Mouse (Mus musculus) embryo, embryonic 11 days (tissue): Measurements from ENCODE around the gene Mtx2.

Source experiments
- DNase-seq: peaks from one replicate; pipeline ENCODE4 v3.0.0-alpha.2; 2015

The Mtx2 gene

DNA sequence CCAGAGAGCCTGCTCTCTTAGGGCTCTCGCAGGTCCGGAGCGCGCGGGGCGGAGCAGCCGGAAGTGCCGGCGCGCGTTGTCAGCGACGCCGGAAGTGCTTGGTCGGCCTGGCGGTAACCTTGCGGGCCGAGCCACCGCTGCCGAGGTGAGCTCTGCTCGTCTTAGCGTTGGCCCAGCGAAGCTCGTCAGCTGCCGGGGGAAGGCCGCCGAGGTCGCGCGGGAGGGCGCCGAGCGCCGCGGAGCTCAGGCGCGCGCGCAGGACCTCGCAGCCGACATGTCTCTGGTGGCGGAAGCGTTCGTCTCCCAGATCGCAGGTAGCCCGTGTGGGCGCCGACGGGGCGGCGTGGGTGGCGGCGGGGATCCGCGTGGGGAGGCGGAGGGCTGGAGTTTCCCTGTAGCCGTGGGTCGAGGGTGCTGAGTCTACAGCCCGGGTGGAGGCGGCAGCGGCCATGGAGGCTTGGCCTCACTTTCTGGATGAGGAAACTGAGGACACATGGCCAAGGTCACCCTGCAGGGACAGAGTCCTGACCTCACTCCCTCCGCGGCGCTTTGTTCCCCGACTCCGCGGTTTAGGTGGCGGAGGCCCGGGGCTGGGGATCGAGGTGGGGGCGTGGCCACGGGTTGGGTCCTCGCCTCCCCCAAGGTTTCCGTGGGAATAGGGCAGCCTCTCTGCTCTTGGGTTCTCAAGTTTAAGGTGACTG lies at the start of gene Mtx2:
Gene Mtx2, plus strand, starts transcription at position 74 of the 701 bp plus-strand sequence.
- peak; percentile 93 for DNase-seq

DNA sequence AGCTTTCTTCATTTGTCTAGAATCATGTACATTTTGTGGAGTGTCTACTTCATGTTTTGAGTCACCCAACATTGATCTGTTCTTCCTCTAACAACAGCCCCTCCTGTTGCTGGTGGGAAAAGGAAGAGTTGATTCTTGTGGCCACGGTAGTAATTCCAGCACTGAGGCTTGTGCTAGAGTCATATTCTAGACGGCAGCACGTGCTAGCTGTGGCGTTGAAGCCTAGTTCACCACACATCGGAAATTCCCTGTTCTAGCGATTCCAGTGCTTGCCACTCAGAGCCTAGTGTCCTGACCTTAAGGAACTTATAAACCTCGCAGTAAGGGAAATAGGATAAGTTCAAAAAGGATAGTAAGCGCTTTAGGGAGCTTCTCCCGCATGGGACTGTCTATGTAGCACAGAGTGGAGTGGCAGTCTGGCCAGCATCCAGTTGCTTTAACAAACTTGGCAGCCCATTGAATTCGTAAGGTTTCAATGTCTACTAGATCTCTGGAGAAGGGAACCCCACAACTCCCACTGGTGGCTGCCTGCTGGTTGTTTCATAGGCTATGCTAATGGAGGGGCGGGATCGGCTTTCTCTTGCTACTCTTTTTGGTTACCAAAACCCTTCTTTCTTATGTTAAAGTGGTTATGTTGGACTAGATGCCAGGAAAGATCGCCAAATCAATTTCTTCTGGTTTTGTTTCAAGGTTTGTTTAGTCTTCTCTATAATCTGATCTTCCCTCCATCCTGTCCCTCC lies 47.9 kb upstream of the Mtx2 start:
- DNase-seq = no peak

DNA sequence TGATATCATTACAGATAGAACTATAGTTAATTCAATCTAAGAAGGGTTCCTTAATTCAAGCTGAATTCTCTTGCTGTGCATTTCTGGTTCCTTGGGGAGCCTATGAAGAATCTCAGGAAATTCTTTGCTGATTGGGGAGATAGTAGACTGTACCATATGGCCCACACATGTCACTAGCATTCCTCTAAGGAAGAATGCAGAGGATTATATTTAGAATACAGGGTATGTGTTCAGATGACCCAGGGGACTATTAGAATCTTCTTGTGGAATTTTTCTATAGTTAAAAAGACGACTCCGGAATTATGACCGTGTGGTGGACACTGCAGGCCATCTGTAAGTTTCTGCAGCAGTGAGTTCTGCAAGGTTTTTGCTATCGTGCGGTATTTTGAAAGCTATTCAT lies 44.2 kb upstream of the Mtx2 start:
- DNase-seq = peak; percentile 17

DNA sequence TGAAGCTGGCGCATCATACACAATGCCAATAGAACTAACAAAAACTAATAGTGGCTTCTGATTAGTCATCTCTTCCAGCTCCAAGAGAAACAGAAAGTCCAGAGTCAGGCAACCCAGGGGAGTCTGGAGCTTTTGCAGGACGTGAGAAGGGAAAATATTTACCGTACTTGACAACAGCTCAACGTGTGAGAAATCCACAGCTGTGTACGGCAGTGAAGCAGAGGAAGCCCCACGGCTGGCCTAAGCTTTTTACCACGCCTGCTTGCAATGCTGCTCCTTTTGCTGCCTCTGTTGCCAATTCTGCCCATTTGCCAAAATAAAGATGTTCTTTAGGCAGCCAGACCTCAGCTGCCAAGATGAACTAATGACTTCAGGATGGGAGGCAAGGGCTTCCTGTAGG lies 30.1 kb upstream of the Mtx2 start:
- no peak for DNase-seq

DNA sequence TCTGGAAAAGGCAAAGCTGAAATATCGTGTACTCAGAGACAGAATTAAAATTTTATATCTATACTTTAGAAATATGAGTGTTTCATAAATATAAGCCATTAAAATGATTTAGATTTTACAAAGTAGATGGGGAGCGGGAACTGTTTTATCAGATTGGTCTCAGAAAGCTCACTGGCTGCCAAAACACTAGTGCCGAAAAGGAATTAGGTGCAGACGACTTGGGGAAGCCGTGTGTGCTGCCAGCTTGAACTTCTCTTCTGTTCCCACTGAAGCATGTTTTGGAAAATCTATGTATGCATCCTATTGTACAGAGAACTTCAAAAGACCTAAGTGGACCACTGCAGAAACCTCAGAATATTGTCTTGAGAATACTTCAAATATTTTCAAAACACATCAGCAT lies 17.2 kb upstream of the Mtx2 start:
- DNase-seq = no peak

DNA sequence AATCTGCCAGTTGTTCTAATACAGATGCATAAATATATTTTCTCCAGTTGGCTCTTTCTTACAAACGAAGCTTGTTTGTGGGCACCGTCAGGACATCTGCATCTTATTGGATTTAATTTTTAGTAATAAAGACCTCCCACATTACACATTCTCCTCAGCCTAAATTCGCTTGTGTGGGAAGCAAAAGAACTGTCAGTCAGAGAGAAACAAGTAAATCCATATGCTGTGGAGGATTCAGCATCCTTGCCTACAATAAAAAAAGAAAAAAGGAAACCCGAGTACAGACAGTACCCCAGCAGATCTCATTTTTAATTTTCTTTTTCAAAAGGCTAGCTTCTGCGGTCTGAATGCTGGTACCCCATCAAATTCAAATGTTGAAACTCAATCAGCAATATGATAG lies 2.9 kb upstream of the Mtx2 start:
- no peak for DNase-seq

DNA sequence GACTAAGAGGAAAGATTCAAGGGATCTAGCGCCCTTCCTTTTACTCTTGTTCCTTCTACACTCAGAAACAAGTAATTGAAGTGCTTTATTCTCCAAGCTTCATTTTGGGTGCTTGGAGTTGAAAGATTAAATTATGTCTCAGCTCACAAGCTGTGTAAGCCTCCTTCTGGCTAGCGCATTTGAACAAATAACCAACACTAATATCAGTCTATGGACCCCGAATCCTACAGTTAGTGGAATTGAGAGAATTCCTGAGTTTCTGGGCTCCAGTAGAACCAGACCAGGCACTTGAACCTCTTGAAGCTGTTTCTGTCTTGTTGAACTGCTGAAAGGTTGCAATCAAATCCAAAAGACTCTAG lies 253 bp upstream of the Mtx2 start:
- no peak for DNase-seq

DNA sequence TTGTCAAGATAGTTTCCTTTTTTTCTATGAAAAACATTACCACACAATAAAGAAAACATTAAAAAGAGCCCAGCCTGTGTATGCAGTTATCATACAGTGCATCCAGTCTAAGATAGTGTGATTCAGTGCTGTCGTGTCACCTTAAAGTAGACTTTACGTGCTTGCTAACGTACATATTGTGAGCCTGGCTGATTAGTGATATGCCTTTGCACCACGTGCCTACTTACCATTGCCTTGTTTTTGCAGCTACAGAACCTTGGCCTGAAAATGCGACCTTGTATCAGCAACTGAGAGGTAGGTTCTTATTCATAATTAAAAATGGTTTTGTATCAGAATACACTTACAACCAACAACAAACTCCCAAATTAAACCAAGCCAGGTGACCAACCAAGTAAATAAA lies 21.4 kb downstream of the Mtx2 start:
- DNase-seq = no peak

DNA sequence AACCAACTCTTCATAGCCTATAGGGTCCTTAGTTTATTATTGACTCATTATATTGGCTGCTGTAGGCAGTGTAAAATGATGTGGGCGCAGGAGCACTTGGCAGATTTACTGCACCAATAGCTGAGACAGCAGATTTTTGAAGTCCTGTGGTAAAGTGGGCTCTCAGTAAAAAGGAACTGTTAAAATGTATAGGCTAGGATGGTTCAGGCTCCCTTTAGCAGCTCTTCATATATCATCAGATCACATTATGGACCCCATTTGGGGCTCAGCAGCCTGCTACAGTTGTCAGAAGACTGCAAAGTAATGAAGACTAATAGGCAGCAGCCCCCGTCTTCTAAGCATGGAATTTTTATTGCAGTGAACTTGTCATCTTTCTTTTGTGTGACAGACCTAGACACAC lies 21.9 kb downstream of the Mtx2 start:
- DNase-seq = peak; percentile 43

DNA sequence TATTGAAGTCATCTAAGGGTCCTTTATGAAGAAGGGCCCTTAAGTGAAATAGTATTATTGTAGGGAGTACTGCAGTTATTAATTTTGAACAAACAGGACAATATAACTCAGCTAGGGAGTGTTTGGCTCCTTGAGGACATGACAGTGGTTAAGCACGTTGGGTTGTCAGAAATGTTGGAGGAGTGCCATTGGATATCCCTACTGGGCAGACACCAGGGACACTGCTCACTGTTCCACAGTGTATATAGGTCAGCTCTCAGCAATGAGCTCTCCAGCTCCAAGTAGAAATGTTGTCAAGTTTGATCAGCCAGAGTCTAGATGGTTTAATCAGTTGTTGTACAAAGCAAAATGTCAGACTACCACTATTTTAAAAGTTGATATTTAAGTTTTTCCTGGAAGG lies 24.4 kb downstream of the Mtx2 start:
- DNase-seq = no peak

DNA sequence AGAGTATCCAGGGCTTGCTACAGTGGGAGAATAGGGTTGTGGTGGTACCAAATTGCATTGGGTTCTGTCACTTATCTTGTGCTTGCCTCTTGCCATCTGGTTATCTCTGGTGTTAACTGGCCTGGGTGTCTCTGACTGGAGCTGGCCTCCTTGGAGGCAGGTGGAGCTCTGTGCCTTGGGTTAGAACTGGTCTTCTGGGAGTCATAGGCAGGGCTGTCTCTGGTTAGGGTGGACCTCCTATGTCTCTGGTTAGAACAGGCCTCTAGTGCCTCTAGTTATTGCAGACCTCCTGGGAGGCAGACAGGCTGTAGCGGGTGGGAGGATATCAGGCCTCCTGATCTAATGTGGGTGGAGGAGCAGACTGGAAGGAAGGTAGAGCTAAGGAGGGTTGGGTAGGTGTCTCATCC lies 36.5 kb downstream of the Mtx2 start:
- no peak for DNase-seq

DNA sequence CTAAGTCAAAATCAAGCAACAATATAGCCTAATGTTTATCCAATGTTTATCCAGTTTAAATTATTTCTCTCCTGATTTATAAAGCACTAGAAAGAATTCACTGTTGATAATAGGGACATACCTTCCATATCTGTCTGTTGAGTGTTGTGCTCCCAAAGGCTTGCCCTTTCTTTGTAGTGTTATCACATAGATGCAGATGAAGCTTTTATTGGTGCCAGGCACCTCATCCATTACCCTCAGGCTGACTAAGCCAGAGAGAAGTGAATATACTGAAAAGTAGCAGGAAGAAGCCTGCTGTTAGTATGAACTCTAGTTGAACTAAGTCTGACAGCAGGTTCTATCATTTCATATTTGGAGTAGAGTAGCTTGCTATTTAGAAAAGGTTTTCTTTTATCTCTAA lies 39.8 kb downstream of the Mtx2 start:
- DNase-seq = no peak

DNA sequence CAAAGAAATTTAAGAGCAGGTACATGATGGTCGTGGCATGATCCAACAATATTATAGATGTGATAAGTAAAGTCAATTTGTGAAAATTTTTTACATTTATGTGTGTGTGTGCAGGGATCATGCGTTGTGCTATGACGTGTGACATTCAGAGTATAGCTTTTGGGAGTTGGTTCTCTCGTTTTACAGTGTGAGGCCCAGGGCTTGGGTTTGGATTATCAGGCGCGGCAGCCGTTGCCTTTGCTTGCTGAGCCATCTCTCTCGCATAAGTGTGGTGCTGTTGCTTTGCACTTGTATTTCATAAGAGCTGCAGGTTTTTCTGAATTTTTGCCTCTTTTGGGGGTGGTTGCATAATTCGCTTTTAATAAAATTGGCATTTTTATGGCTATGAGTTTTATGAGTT lies 48.4 kb downstream of the Mtx2 start:
- no peak for DNase-seq

DNA sequence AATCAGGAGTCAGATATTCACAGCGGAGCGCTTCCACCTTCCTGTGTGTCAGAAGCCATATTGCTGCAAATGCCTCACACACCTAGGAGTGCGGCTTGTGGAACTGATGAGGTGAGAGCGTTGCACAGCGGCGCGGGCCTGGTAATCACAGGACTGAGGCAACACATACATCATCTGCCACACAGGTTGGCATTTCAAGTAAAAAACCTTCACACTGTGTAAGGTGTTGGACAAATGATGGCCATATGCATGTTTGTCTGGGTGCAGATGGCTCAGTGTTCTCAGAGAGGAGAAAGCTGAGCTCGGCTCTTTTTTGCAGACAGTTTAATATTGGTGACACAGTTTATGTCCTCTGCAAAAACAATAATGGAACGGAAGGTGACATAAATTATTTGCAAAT lies 58.8 kb downstream of the Mtx2 start:
- DNase-seq = no peak

DNA sequence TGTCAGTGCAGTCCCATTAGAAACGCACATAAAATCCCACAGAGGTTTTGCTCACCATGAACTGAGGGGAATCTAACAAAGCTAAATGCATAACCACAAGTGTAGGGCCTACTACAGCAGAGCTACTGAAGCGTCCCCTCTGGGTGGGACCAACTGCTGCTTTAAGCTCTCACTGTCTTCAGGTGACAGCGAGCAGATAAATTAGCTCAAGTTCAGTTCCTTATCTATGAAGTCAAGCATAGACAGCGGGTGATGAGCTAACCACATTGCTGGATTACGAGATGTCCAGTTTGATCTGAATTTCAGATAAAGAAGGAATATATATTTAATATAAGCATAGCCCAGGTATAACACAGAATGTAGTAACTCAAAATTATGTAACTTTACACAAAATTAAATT lies 66.3 kb downstream of the Mtx2 start:
- DNase-seq = no peak

DNA sequence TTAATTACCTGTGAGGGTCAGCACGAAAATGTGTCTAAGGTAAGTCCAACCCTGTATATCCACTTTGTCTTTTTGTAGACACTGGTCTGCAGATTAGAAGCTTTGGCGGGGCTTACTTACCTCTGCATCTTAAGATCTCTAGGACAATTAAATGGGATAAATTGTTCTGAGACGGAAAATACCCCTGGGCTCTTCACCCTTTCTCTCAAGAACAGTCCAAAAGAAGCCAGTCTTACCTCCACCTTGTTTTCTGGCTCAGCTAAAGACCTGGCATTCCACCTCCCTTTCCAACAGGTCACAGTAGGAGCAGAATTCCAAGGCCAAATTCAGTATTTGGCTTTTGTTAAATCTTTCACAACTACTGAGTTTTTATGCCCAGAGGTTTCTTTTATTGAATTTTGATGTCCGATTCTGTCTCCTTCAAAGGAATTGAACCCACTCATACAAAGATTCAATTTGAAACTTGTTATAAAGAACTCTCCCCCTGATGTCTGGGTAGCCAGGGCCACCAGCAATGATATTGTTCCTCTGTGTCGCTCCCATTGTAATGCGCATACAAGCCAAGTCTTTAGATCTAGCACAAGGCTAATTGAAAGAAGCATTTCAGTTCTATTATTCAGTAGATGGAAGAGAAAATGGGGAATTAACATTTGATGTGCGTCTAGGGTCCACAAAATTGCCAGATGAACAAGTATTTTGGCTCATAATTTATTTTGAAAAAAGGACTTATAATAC lies 67.4 kb downstream of the Mtx2 start:
- no peak for DNase-seq

DNA sequence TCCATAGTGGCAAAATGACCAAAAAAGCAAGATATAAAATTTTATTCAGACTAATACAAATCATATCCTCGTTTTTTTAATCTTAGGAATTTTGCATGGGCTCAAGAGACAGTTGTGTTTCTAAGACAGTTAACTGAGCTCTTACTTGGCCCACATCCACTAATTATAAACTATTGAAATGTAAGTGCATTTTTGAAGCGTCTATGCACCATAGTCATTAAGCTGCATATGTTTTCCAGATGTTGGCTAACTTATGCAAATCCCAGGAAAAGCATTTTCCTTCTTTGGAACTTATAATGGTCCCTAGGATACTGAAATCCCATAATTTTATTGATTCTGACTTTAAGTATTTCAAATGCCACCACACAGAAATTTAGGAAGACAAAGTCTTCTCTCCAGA lies 68.5 kb downstream of the Mtx2 start:
- DNase-seq = no peak

DNA sequence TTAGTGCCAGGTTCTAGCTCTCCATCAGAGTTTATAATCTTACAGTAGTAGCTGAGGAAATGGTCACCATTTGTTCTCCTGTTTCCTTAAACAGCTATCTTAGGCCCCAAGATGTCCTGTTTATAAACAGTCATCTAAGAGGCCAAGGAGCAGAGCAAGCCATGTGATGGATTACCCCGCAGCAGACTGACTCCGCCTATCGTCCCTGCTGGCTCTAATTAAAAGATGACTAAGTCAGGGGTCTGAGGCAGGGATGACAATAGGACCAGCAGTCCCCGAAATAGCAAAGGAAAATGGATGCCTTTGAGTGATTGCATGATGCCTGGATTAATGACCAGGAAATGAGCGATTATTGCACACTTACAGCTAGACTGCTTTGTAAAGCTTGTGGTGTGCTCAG lies 74.4 kb downstream of the Mtx2 start:
- DNase-seq = peak; percentile 39

DNA sequence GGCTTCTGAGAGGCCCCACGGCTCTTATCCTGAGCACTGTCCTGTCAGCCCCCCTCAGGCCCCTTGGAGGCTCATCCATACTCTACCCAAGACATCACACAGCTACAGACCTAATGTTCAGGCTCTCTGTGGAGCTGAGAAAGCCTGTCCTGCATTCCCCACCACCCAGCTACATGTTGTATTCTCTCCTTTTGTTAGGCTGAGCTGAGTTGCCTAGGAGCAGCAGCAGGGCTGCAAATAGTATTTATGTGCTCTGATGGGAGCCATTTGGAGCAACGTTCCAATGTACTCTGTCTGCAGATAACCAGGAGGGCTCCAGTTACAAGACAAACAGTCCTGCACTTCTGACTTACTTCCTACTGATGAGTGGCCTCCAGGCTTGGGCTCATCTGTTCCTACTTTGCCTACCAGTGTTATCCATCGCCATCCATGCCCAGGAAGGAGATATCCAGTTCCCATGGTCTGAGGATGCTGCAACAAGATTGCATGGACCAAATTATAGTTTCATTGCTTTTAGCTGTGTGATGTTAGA lies 76.2 kb downstream of the Mtx2 start:
- peak; percentile 40 for DNase-seq

DNA sequence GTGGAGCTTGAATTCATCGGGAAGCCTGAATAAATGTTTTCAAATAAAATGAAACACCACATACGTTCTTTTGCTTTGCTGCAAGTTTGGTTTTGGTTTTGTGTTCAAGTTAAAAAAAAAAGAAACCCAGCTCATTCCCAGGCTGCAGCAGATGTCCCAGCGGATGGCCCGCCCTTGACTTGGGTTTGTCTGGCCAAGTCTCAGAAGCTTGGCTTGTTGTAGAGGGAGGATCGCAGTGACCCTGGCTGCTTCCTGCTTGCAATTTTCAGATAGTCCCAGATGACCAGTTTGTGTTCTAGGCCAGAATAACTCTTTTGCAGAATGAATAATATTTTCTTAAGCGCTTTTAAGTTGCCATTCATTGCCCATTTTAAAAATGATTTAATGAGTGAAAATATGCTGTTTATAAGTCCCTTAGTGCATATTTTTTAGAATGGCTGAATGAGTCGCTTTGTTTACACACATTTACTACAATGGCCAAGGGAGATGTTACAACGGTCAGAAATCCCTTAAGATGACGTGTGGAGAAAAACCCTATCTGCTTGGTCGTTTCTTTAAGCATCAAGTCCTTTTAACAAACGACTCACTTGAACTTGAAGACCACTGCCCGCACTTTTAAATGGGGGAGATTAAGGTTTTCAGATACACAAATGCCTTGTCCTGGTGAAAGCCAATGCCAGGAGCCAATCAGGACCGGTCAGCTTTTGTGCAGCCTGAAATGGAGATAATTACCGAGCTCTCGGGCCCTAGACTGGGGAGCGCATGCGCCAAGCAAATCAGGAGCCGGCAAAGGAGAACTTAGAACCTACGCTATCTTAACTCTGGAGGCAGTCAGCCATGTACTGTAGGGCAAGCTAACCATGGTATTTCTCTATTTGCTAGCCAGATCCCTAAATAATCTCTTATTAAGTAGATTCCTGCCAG lies 82.0 kb downstream of the Mtx2 start:
- DNase-seq = peak; percentile 31

DNA sequence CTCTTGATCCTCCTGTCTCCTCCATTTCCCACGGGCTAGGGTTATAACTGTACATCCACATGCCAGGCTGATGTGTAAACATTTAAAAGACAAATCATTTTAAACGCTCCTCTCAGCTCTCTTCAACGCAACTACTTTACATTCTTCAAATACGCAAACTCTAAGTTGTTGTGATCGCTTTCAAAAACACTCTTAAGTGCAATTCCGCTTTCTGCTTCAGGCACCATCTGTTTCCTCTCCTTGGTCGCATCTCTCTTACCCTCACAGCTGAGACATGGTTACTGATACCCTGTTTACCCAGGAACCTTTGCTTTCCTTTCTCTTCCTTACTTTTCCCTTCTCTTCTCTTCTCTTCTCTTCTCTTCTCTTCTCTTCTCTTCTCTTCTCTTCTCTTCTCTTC lies 86.4 kb downstream of the Mtx2 start:
- DNase-seq = no peak

DNA sequence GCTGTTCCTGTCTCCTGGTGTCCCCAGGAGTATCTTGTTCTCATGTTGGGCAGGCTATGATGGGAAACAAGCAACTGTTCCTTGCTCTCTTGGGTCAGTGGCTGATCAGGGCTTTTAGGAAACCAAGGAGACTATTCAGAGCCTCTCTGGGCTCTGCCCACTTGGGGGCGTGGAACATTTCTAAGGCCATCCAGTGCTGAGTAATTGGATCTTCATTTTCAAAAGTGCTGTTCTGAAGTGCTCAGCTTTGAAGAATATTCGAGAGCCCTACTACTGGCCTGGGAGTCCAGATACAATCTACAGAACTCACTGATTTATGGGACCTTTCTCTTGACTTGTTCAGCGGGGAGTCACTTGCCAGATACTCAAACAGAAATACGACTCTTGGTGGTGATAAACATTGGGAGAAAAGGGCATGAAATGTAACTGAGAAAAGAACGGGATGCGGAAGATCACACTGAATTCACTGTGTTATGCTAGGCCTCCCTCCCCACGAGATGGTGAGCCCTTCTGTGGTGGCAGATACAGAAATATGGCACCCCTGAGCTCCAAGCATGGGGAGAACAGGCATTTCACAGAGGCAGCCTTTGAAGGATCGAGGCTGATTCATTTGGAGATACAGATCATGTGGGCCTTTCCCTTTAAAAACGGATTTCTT lies 92.4 kb downstream of the Mtx2 start:
- DNase-seq = no peak
